Mouse (Mus musculus): ENCODE results near the gene Vamp8.

- TF ChIP-seq POLR2A (IDR thresholded peaks at IDR 0.05; ENCODE audit: borderline replicate concordance, insufficient read depth, low read length) = no peak
- TF ChIP-seq CTCF (IDR thresholded peaks at IDR 0.05; ENCODE audit: borderline replicate concordance, insufficient read depth, low read depth, low read length) = no peak
Measured at GRCm38 (mm10) chr6:72385258-72385657, 5.2 kb downstream of the Vamp8 start.
